Mouse (Mus musculus) hindbrain, embryonic 15.5 days (tissue): ENCODE measurements around the gene Tacr3. TPM values are rescaled to one million over a fixed set of nuclear protein-coding genes. Genes with fewer than 3 reads are reported as not detected.
A peak's percentile ranks its signal among the peaks of the same experiment; 100 is the strongest.

Source experiments
- ATAC-seq: fragments of 200-750 bp; cut with Nextera tagmentation; 2 replicates; pipeline ENCODE4 v1.8.0; 2017; ENCODE audit warnings: low read depth, moderate number of reproducible peaks, moderate TSS enrichment; ENCODE audit not compliant: low FRiP score
- H3K27ac ChIP-seq: fragments of 300-500 bp; sonication (generic); replicated peaks from 2 replicates; pipeline ENCODE4 v1.5.1; 2015; ENCODE audit warnings: mild to moderate bottlenecking, inconsistent platforms
- H3K27me3 ChIP-seq: fragments of 300-500 bp; sonication (generic); 2 replicates; pipeline ENCODE4 v1.6.1; 2015; ENCODE audit warnings: control low read depth, inconsistent platforms
- H3K36me3 ChIP-seq: fragments of 300-500 bp; sonication (generic); 2 replicates; pipeline ENCODE4 v1.6.1; 2015; ENCODE audit warnings: control low read depth, inconsistent platforms
- H3K4me1 ChIP-seq: fragments of 300-500 bp; sonication (generic); replicated peaks from 2 replicates; pipeline ENCODE4 v1.6.1; 2015; ENCODE audit warnings: control low read depth, inconsistent platforms
- H3K4me2 ChIP-seq: fragments of 300-500 bp; sonication (generic); 2 replicates; pipeline ENCODE4 v1.6.1; 2015; ENCODE audit warnings: moderate library complexity, mild to moderate bottlenecking, inconsistent platforms
- H3K4me3 ChIP-seq: fragments of 300-500 bp; sonication (generic); 2 replicates; pipeline ENCODE4 v1.5.1; 2015; ENCODE audit warnings: mild to moderate bottlenecking, inconsistent platforms
- H3K9ac ChIP-seq: fragments of 300-500 bp; sonication (generic); 2 replicates; pipeline ENCODE4 v1.6.1; 2015; ENCODE audit warnings: inconsistent platforms
- H3K9me3 ChIP-seq: fragments of 300-500 bp; sonication (generic); 2 replicates; pipeline ENCODE4 v1.6.1; 2016; ENCODE audit warnings: control low read depth, inconsistent platforms
- WGBS: fragments of 180-500 bp; shearing (Covaris S2); methylation state at CpG from one replicate; pipeline ENCODE4 v1.1.7; 2015; 5-methylcytosine and 5-hydroxymethylcytosine counted together
- polyA plus RNA-seq: library from polyadenylated mRNA; unstranded; fragments of >200 nt; fragmentation: Nextera tagmentation; extraction: Ambion mirVana; gene quantifications from 2 replicates; pipeline ENCODE4 v1.2.1, GENCODE M21; 2015

The Tacr3 gene
- polyA plus RNA-seq = 5.2 and 5.7 TPM in 2 replicates

DNA sequence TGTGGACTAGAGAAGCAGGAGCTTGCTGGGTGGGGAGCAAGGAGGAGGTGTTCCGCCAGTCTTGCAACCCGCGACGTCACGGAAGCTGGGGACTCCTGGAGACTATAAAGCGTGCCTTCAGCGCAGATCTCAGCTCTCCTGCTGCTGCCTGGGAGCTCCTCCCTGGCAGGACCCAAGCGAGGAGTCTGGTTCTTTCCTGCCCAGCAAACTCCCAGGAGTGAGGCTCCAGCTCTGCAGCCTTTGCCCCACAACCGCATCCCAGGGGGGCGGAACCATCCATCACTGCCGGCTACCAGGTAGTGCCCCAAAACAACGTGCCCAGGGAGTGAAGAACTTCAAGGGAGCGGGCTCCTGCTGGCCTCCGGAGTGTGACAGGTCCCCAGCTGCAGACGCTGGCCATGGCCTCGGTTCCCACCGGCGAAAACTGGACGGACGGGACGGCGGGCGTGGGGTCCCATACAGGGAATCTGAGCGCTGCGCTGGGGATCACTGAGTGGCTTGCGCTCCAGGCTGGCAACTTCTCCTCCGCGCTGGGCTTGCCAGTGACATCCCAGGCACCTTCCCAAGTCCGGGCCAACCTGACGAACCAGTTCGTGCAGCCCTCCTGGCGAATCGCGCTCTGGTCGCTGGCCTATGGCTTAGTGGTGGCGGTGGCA, at the start of gene Tacr3:
TSS of gene Tacr3 (plus strand) at position 133 of the 656 bp plus-strand sequence.
- 2% methylated on average over 36 of the region's 36 CpGs for WGBS
- Histone ChIP-seq H3K27me3 (no peaks in the 10 kb centered on the region), H3K9ac (peak within 1 kb of the TSS; percentile 45), H3K36me3 (no peaks in the 10 kb centered on the region), H3K27ac (no peak within 1 kb of the TSS), H3K4me3 (peak within 1 kb of the TSS; percentile 50), H3K4me2 (peak within 1 kb of the TSS; percentile 92), H3K9me3 (no peaks in the 10 kb centered on the region), H3K4me1 (peaks cover 13% of the 10 kb centered on the region)
- peak; percentile 73 for ATAC-seq

- Histone ChIP-seq H3K9ac (peak overlapping the region; percentile 45), H3K36me3 (no peaks in the 10 kb centered on the region), H3K4me1 (peaks cover 13% of the 10 kb centered on the region), H3K9me3 (no peaks in the 10 kb centered on the region), H3K27ac (no peak overlapping the region), H3K27me3 (no peaks in the 10 kb centered on the region), H3K4me3 (peak overlapping the region; percentile 50), H3K4me2 (peak overlapping the region; percentile 92)
- no peak for ATAC-seq
- WGBS = 55% methylated on average over 6 of the region's 6 CpGs
These were observed 324 bp upstream of the Tacr3 start for GRCm38 (mm10) chr3:134828492-134828874.

- H3K4me3 ChIP-seq = peak overlapping the region; percentile 50
- no peaks in the 10 kb centered on the region for H3K9me3 ChIP-seq
- peak overlapping the region; percentile 45 for H3K9ac ChIP-seq
- WGBS = 9% methylated on average over 13 of the region's 13 CpGs
- H3K4me2 ChIP-seq = peak overlapping the region; percentile 92
- peak; percentile 80 for ATAC-seq
- no peaks in the 10 kb centered on the region for H3K27me3 ChIP-seq
- no peak overlapping the region for H3K27ac ChIP-seq
- no peaks in the 10 kb centered on the region for H3K36me3 ChIP-seq
- peaks cover 13% of the 10 kb centered on the region for H3K4me1 ChIP-seq
These were observed 719 bp downstream of the Tacr3 start for GRCm38 (mm10) chr3:134829531-134829921.

- no peaks in the 10 kb centered on the region for H3K36me3 ChIP-seq
- 46% methylated on average over 4 of the region's 4 CpGs for WGBS
- no peak for ATAC-seq
- no peak overlapping the region for H3K27ac ChIP-seq
- H3K9ac ChIP-seq = no peak overlapping the region
- no peaks in the 10 kb centered on the region for H3K27me3 ChIP-seq
- H3K4me2 ChIP-seq = no peak overlapping the region
- no peaks in the 10 kb centered on the region for H3K4me1 ChIP-seq
- no peaks in the 10 kb centered on the region for H3K9me3 ChIP-seq
- H3K4me3 ChIP-seq = no peak overlapping the region
These were observed 22.5 kb downstream of the Tacr3 start for GRCm38 (mm10) chr3:134851342-134851741.

DNA sequence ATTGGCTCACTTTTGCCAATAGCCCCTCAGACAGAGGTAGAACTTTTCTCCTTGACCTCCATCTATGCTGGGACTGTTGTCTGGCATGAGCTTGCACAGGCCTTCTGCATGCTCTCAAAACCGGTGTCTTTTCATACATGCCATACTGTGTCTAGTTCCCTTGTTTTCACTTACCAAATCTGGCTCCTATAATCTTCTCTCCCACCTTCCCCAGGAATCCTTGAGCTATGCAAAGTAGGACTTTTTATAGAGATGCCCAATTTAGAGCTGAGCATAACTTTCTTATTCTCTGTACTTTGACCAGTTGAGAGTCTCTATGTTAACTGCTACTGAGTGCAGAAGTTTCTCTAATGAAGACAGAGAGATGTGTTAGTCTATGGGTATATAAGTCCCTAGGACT, 48.9 kb downstream of the Tacr3 start:
- no peak for ATAC-seq
- H3K4me1 ChIP-seq = no peaks in the 10 kb centered on the region
- no peak overlapping the region for H3K27ac ChIP-seq
- H3K9me3 ChIP-seq = no peaks in the 10 kb centered on the region
- no peaks in the 10 kb centered on the region for H3K27me3 ChIP-seq
- no peak overlapping the region for H3K9ac ChIP-seq
- no peak overlapping the region for H3K4me3 ChIP-seq
- no peak overlapping the region for H3K4me2 ChIP-seq
- WGBS = 82% methylated on average over 1 of the region's 1 CpGs
- no peaks in the 10 kb centered on the region for H3K36me3 ChIP-seq

DNA sequence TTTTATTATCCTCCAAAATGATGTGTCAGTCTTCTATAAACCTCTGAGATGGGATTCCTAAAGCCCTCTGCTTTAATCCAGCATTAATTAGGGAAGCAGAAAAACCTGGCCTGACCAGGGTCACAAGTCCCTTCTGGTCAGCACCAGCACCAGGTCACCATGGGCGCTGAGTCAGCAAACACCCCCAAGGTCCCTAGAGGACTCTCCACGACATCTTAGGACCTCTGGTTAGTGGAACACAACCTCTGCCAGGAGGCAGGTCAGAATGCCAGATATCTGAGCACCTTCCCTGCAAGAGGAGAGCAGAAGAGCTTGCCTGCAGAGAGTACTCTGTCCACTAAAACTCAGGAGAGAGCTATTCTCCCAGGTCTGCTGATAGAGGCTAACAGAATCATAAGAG, 67.0 kb downstream of the Tacr3 start:
- Histone ChIP-seq H3K27ac (no peak overlapping the region), H3K36me3 (no peaks in the 10 kb centered on the region), H3K4me3 (no peak overlapping the region), H3K9me3 (no peaks in the 10 kb centered on the region), H3K9ac (no peak overlapping the region), H3K27me3 (no peaks in the 10 kb centered on the region), H3K4me1 (no peaks in the 10 kb centered on the region), H3K4me2 (no peak overlapping the region)
- 83% methylated on average over 2 of the region's 2 CpGs for WGBS
- ATAC-seq = no peak

DNA sequence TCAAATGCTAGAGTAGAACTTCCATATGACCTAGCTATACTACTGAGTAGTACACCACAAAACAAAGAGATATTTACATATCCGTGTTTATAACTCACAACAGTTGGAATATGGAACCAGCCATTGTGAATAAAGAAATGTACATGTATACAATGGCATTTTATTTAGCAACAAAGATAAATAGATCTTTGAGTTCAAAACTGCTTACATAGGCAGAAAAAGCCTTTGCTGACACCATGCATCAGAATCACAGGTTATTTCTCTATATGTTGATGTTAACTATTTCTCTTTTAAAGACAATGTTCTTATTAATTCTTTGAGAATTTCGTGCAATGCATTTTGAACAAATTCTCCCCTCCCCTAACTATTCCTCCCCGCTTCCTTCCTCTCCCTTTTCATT, 80.1 kb downstream of the Tacr3 start:
- Histone ChIP-seq H3K4me2 (no peak overlapping the region), H3K9me3 (no peaks in the 10 kb centered on the region), H3K4me3 (no peak overlapping the region), H3K27me3 (no peaks in the 10 kb centered on the region), H3K36me3 (no peaks in the 10 kb centered on the region), H3K9ac (no peak overlapping the region), H3K27ac (no peak overlapping the region), H3K4me1 (no peaks in the 10 kb centered on the region)
- no peak for ATAC-seq
- WGBS = 85% methylated on average over 3 of the region's 3 CpGs

DNA sequence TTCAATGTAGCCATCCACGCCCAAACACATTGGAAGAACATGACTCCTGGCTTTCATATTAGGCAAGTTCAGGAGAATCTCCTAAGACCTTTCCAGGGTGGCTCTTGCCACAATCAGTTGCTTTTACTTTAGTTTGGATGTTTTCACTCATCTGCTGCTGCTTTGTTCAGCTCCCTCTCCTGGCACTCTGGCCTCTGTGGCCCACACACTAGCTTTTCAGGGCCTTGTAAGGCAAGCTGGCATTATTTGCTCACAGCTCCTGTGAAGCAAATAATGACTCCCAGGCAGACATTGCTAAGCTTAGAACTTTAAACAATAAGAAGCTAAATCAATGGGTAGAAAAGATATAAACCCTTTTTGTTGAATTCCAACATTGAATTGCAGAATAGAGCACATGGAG, 105.9 kb downstream of the Tacr3 start:
- H3K4me2 ChIP-seq = no peak overlapping the region
- no peak for ATAC-seq
- no peak overlapping the region for H3K4me3 ChIP-seq
- H3K9ac ChIP-seq = no peak overlapping the region
- no peak overlapping the region for H3K27ac ChIP-seq
- H3K9me3 ChIP-seq = no peaks in the 10 kb centered on the region
- whole genome bisulfite sequencing = 76% methylated on average over 1 of the region's 1 CpGs
- H3K36me3 ChIP-seq = no peaks in the 10 kb centered on the region
- no peaks in the 10 kb centered on the region for H3K27me3 ChIP-seq
- no peaks in the 10 kb centered on the region for H3K4me1 ChIP-seq

GRCm38 (mm10) chr3:134935461-134935860, 106.7 kb downstream of the Tacr3 start:
- no peak overlapping the region for H3K9ac ChIP-seq
- H3K9me3 ChIP-seq = no peaks in the 10 kb centered on the region
- 74% methylated on average over 4 of the region's 4 CpGs for WGBS
- ATAC-seq = no peak
- no peak overlapping the region for H3K27ac ChIP-seq
- H3K36me3 ChIP-seq = no peaks in the 10 kb centered on the region
- no peaks in the 10 kb centered on the region for H3K27me3 ChIP-seq
- no peaks in the 10 kb centered on the region for H3K4me1 ChIP-seq
- no peak overlapping the region for H3K4me2 ChIP-seq
- H3K4me3 ChIP-seq = no peak overlapping the region

- H3K9me3 ChIP-seq = no peaks in the 10 kb centered on the region
- no peak for ATAC-seq
- no peaks in the 10 kb centered on the region for H3K4me1 ChIP-seq
- no peak overlapping the region for H3K27ac ChIP-seq
- H3K9ac ChIP-seq = no peak overlapping the region
- H3K27me3 ChIP-seq = no peaks in the 10 kb centered on the region
- H3K4me2 ChIP-seq = no peak overlapping the region
- no peaks in the 10 kb centered on the region for H3K36me3 ChIP-seq
- WGBS = 63% methylated on average over 6 of the region's 6 CpGs
- H3K4me3 ChIP-seq = no peak overlapping the region
These were observed 134.7 kb downstream of the Tacr3 start for GRCm38 (mm10) chr3:134963461-134963860.

GRCm38 (mm10) chr3:134978902-134979301, 150.1 kb downstream of the Tacr3 start:
- H3K4me2 ChIP-seq = no peak overlapping the region
- ATAC-seq = no peak
- no peaks in the 10 kb centered on the region for H3K9me3 ChIP-seq
- no peak overlapping the region for H3K4me3 ChIP-seq
- H3K27me3 ChIP-seq = no peaks in the 10 kb centered on the region
- H3K27ac ChIP-seq = no peak overlapping the region
- no peaks in the 10 kb centered on the region for H3K4me1 ChIP-seq
- no peak overlapping the region for H3K9ac ChIP-seq
- WGBS = 44% methylated on average over 3 of the region's 3 CpGs
- no peaks in the 10 kb centered on the region for H3K36me3 ChIP-seq

- 78% methylated on average over 3 of the region's 3 CpGs for WGBS
- H3K36me3 ChIP-seq = no peaks in the 10 kb centered on the region
- H3K4me2 ChIP-seq = no peak overlapping the region
- H3K4me3 ChIP-seq = no peak overlapping the region
- H3K27me3 ChIP-seq = no peaks in the 10 kb centered on the region
- ATAC-seq = no peak
- H3K9ac ChIP-seq = no peak overlapping the region
- no peak overlapping the region for H3K27ac ChIP-seq
- no peaks in the 10 kb centered on the region for H3K9me3 ChIP-seq
- H3K4me1 ChIP-seq = no peaks in the 10 kb centered on the region
These were observed 151.3 kb downstream of the Tacr3 start for GRCm38 (mm10) chr3:134980140-134980539.
